Comparison of ENCODE assay signal across 27 mouse cellular contexts in the genomic region with DNA sequence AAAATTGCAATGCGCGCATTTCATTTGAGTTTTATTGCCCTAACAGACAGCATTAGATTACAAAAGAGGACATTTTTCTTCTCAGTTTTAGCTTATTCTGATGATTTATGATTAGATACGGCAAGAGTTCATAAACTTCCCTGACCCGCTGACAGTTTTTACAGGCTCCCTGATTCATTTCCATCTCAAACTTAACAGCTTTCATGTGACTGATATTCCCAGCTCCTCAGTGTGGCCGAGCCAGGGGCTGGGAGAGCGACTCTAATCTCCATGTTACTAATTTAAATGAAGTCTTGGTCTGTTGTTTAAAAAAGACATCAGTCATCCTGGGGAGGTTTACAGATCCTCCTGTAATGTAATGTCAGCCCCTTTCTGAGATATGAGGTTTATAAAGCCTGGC.
DNase-seq lines count a peak whose midpoint lies in the region; ATAC-seq and TF ChIP-seq lines count a peak whose summit lies in the region.
"Had no signal": no experiment of that assay in that cellular context is flagged by ENCODE, and none has a peak within 500 bp of the region (broad histone marks: within the 10 kb centered on the region; RNA-seq: fewer than 3 reads in every experiment).

No protein-coding gene starts in this region.

- no peak overlapping the region for H3K4me2 ChIP-seq in kidney, postnatal 0 days (ENCODE audit: low read length)
- no peak overlapping the region for H3K4me2 ChIP-seq in intestine, embryonic 16.5 days (ENCODE audit: low read depth, low read length)
- H3K4me2 ChIP-seq: forebrain, embryonic 13.5 days; heart, embryonic 11.5 days; heart, embryonic 15.5 days; hindbrain, embryonic 13.5 days had no signal

- no peaks in the 10 kb centered on the region for H3K4me1 ChIP-seq in kidney, postnatal 0 days (replicated peaks; ENCODE audit: insufficient read depth, low read length)
- peaks cover 12% of the 10 kb centered on the region; the same call in 1 of the 2 replicates for H3K4me1 ChIP-seq in intestine, embryonic 16.5 days (ENCODE audit: control insufficient read depth, insufficient read depth, low read length)
- H3K4me1 ChIP-seq: forebrain, embryonic 13.5 days had no signal

- TF ChIP-seq CTCF in kidney, postnatal 0 days (IDR thresholded peaks at IDR 0.05; ENCODE audit: low read depth) = no peak
- TF ChIP-seq CTCF in layer of hippocampus, adult 2 months (conservative IDR thresholded peaks at IDR 0.05) = no peak

- no peak for ATAC-seq in kidney, postnatal 0 days (replicated peaks; ENCODE audit: low FRiP score, low read depth)
- ATAC-seq in intestine, embryonic 16.5 days = peak; percentile 55
- ATAC-seq: forebrain, embryonic 13.5 days; forebrain, embryonic 16.5 days; hindbrain, embryonic 16.5 days had no signal

- H3K27me3 ChIP-seq in kidney, postnatal 0 days (ENCODE audit: insufficient read depth, low read length) = 0 out of 2 replicates have a peak, but pooled peaks cover 3% of the 10 kb centered on the region
- no peaks in the 10 kb centered on the region for H3K27me3 ChIP-seq in intestine, embryonic 16.5 days (replicated peaks; ENCODE audit: control insufficient read depth, insufficient read depth, low read length)

- H3K4me3 ChIP-seq in kidney, postnatal 0 days (replicated peaks; ENCODE audit: low read depth, low read length) = no peak overlapping the region
- H3K4me3 ChIP-seq in layer of hippocampus, adult 2 months = no peak overlapping the region
- H3K4me3 ChIP-seq in intestine, embryonic 16.5 days (ENCODE audit: low read length) = no peak overlapping the region
- H3K4me3 ChIP-seq: forebrain, embryonic 10.5 days; forebrain, embryonic 13.5 days; heart, embryonic 15.5 days; hindbrain, embryonic 10.5 days; hindbrain, embryonic 13.5 days had no signal

- 23% methylated on average over 6 of the region's 6 CpGs for WGBS in kidney, postnatal 0 days
- WGBS in intestine, embryonic 16.5 days = 21% methylated on average over 6 of the region's 6 CpGs

- DNase-seq in embryo, embryonic 11.5 days (ENCODE audit: low read depth, low spot score) = peak; percentile 24
- DNase-seq in embryo, embryonic 11 days = no peak
- DNase-seq in kidney, postnatal 0 days (ENCODE audit: low spot score) = peak; percentile 44
- DNase-seq in kidney, postnatal 25 days = no peak
- DNase-seq in layer of hippocampus, adult 2 months (ENCODE audit: low spot score in 2 of 2) = no peak
- no peak for DNase-seq in layer of hippocampus, adult 9-10 months (ENCODE audit: low spot score)
- no peak for DNase-seq in MN1 (ENCODE audit: low spot score)
- DNase-seq: adrenal gland, adult 8-10 months; adrenal gland, postnatal 25 days; B cell, adult 2 months; cerebellum, adult 11-12 months; cerebellum, adult 8-10 months; cerebellum, postnatal 36 days; gastrocnemius, postnatal 10 days; gastrocnemius, postnatal 36 days; heart, postnatal 10 days; heart, postnatal 36 days had no signal

- no peak overlapping the region for H3K9ac ChIP-seq in kidney, postnatal 0 days (ENCODE audit: low read depth, low read length)
- H3K9ac ChIP-seq in intestine, embryonic 16.5 days (ENCODE audit: low read depth, low read length) = no peak overlapping the region
- H3K9ac ChIP-seq: forebrain, embryonic 13.5 days; heart, embryonic 15.5 days; hindbrain, embryonic 13.5 days had no signal

- no peak overlapping the region for H3K27ac ChIP-seq in kidney, postnatal 0 days
- peak overlapping the region; percentile 62; the same call in 1 of the 2 replicates for H3K27ac ChIP-seq in layer of hippocampus, adult 2 months
- H3K27ac ChIP-seq in intestine, embryonic 16.5 days (ENCODE audit: low read length) = no peak overlapping the region
- H3K27ac ChIP-seq: forebrain, embryonic 13.5 days; heart, embryonic 15.5 days; hindbrain, embryonic 13.5 days had no signal

- H3K9me3 ChIP-seq in kidney, postnatal 0 days (replicated peaks; ENCODE audit: low read length) = no peaks in the 10 kb centered on the region
- H3K9me3 ChIP-seq in intestine, embryonic 16.5 days (ENCODE audit: control insufficient read depth, low read length) = no peaks in the 10 kb centered on the region
- H3K9me3 ChIP-seq: forebrain, embryonic 10.5 days; forebrain, embryonic 13.5 days; heart, embryonic 15.5 days; hindbrain, embryonic 13.5 days had no signal

- H3K36me3 ChIP-seq in kidney, postnatal 0 days (ENCODE audit: insufficient read depth, low read length) = no peaks in the 10 kb centered on the region
- H3K36me3 ChIP-seq in intestine, embryonic 16.5 days (ENCODE audit: control insufficient read depth, insufficient read depth, low read length) = no peaks in the 10 kb centered on the region
- H3K36me3 ChIP-seq: forebrain, embryonic 10.5 days; G1E; heart, embryonic 15.5 days; hindbrain, embryonic 10.5 days; hindbrain, embryonic 13.5 days had no signal

Comparison
In these comparisons a context has a peak if more than half of its experiments do, and no peak if none do; other contexts are left out.
1. DNase-seq: peak in embryo, embryonic 11.5 days (single experiment) and kidney, postnatal 0 days (single experiment); none in embryo, embryonic 11 days (single experiment), kidney, postnatal 25 days (0 of 2), layer of hippocampus, adult 2 months (0 of 2), layer of hippocampus, adult 9-10 months (single experiment) and MN1 (single experiment).